Mouse (Mus musculus) intestine, postnatal 0 days (tissue): ENCODE data around the gene Psmb8. TPM values are rescaled to one million over a fixed set of nuclear protein-coding genes. Genes with fewer than 3 reads are reported as not detected.

ENCODE experiments used
- ATAC-seq: fragments of 200-750 bp; cut with Nextera tagmentation; 2 replicates; pipeline ENCODE4 v1.8.0; 2017; ENCODE audit warnings: mild to moderate bottlenecking, moderate TSS enrichment, moderate library complexity
- H3K27ac ChIP-seq: fragments of 300-500 bp; sonication (generic); 2 replicates; pipeline ENCODE4 v1.5.1; 2014; ENCODE audit warnings: mild to moderate bottlenecking, low read depth, low read length, moderate library complexity
- H3K27me3 ChIP-seq: fragments of 300-500 bp; sonication (generic); replicated peaks from 2 replicates; pipeline ENCODE4 v1.6.1; 2014; ENCODE audit warnings: low read length, mixed read lengths; ENCODE audit not compliant: control insufficient read depth, insufficient read depth
- H3K36me3 ChIP-seq: fragments of 300-500 bp; sonication (generic); 2 replicates; pipeline ENCODE4 v1.6.1; 2014; ENCODE audit warnings: mild to moderate bottlenecking, moderate library complexity; ENCODE audit not compliant: control insufficient read depth, insufficient read depth
- H3K4me1 ChIP-seq: fragments of 300-500 bp; sonication (generic); replicated peaks from 2 replicates; pipeline ENCODE4 v1.6.1; 2014; ENCODE audit warnings: antibody characterized with exemption, low read length, mixed read lengths; ENCODE audit not compliant: control insufficient read depth, insufficient read depth
- H3K4me2 ChIP-seq: fragments of 300-500 bp; sonication (generic); replicated peaks from 2 replicates; pipeline ENCODE4 v1.6.1; 2014; ENCODE audit warnings: low read depth, mild to moderate bottlenecking, moderate library complexity
- H3K4me3 ChIP-seq: fragments of 300-500 bp; sonication (generic); 2 replicates; pipeline ENCODE4 v1.5.1; 2014; ENCODE audit warnings: low read depth, low read length
- H3K9ac ChIP-seq: fragments of 300-500 bp; sonication (generic); 2 replicates; pipeline ENCODE4 v1.6.1; 2014; ENCODE audit warnings: mild to moderate bottlenecking, low read depth, low read length
- H3K9me3 ChIP-seq: fragments of 300-500 bp; sonication (generic); 2 replicates; pipeline ENCODE4 v1.6.1; 2016; ENCODE audit warnings: mixed run types; ENCODE audit not compliant: control insufficient read depth
- CTCF ChIP-seq: sonication (generic); IDR thresholded peaks from 2 replicates; pipeline ENCODE4 v1.5.1; 2016; ENCODE audit warnings: low read depth, mild to moderate bottlenecking, control low read depth, antibody characterized with exemption, moderate library complexity
- WGBS: fragments of 180-500 bp; shearing (Covaris S2); extraction: QIAGEN DNeasy Blood & Tissue Kit; methylation state at CpG from one replicate; pipeline ENCODE4 v1.1.7; 2014; 5-methylcytosine and 5-hydroxymethylcytosine counted together
- polyA plus RNA-seq: library from polyadenylated mRNA; unstranded; fragments of >200 nt; fragmentation: Nextera tagmentation; extraction: Ambion mirVana; gene quantifications from 2 replicates; pipeline ENCODE4 v1.2.1, GENCODE M21; 2015

Gene Psmb8
- polyA plus RNA-seq, 1 experiment from 2014 or later, result 82.4 TPM

GRCm38 (mm10) chr17:34248764-34249163, 51.2 kb downstream of the Psmb8 start:
- WGBS, result 42% methylated on average over 2 of the region's 2 CpGs
- H3K4me1 ChIP-seq, result no peaks in the 10 kb centered on the region
- H3K9me3 ChIP-seq, result no peaks in the 10 kb centered on the region
- H3K4me3 ChIP-seq, result no peak overlapping the region
- H3K27me3 ChIP-seq, result no peaks in the 10 kb centered on the region
- no peak overlapping the region for H3K27ac ChIP-seq
- H3K9ac ChIP-seq, result no peak overlapping the region
- H3K36me3 ChIP-seq, result no peaks in the 10 kb centered on the region
- H3K4me2 ChIP-seq, result no peak overlapping the region
- ATAC-seq, result no peak
- 0 out of 2 replicates have a peak, but pooled peaks have one; percentile 13 for TF ChIP-seq CTCF

DNA sequence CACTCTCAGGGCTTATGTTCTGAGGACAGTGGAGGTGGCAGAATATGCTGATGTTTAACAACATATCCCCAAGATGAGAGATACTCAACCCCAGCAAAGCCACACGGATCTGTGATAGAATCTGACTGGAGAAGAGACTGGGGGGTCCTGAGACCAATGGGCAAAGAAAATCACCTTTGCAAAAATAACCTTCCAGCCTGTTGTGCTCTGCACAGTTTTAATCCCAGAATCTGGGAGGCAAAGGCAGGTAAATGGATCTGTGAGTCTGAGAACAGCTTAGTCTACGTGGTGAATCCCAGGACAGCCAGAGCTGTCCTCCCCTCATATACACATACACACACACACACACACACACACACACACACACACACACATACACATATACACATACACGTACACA, 51.8 kb downstream of the Psmb8 start:
- H3K4me1 ChIP-seq, result no peaks in the 10 kb centered on the region
- H3K27me3 ChIP-seq, result no peaks in the 10 kb centered on the region
- no peak overlapping the region for H3K4me2 ChIP-seq
- 44% methylated on average over 3 of the region's 3 CpGs for WGBS
- H3K9ac ChIP-seq, result no peak overlapping the region
- H3K36me3 ChIP-seq, result no peaks in the 10 kb centered on the region
- no peak for TF ChIP-seq CTCF
- H3K27ac ChIP-seq, result no peak overlapping the region
- no peaks in the 10 kb centered on the region for H3K9me3 ChIP-seq
- no peak overlapping the region for H3K4me3 ChIP-seq
- no peak for ATAC-seq

GRCm38 (mm10) chr17:34249878-34250277, 52.4 kb downstream of the Psmb8 start:
- Histone ChIP-seq H3K9ac (no peak overlapping the region), H3K4me2 (no peak overlapping the region), H3K4me1 (no peaks in the 10 kb centered on the region), H3K36me3 (no peaks in the 10 kb centered on the region), H3K27me3 (no peaks in the 10 kb centered on the region), H3K4me3 (no peak overlapping the region), H3K27ac (no peak overlapping the region), H3K9me3 (no peaks in the 10 kb centered on the region)
- no peak for ATAC-seq
- 19% methylated on average over 4 of the region's 4 CpGs for WGBS
- TF ChIP-seq CTCF, result peak; percentile 84

Other genes with a start within 250 kb of the Psmb8 start
- 14.0 and 15.0 TPM in 2 replicates for gene B3galt4, start 246.2 kb upstream of the Psmb8 start, polyA plus RNA-seq
- gene Vps52, start 241.9 kb upstream of the Psmb8 start, polyA plus RNA-seq, result 23.5 and 25.5 TPM in 2 replicates
- 1,060 and 1,067 TPM in 2 replicates for gene Rps18, start 241.7 kb upstream of the Psmb8 start, polyA plus RNA-seq
- gene H2-K1, start 197.4 kb upstream of the Psmb8 start, polyA plus RNA-seq, result 896 and 933 TPM in 2 replicates
- 9.1 and 10.1 TPM in 2 replicates for gene Ring1, start 173.0 kb upstream of the Psmb8 start, polyA plus RNA-seq
- gene H2-Ke6, start 169.7 kb upstream of the Psmb8 start, polyA plus RNA-seq, result 59.8 and 67.1 TPM in 2 replicates
- gene Slc39a7, start 166.0 kb upstream of the Psmb8 start, polyA plus RNA-seq, result 99.1 and 99.5 TPM in 2 replicates
- 19.5 and 22.1 TPM in 2 replicates for gene Rxrb, start 165.9 kb upstream of the Psmb8 start, polyA plus RNA-seq
- 0.13 and 0.21 TPM in 2 replicates for gene Col11a2, start 158.3 kb upstream of the Psmb8 start, polyA plus RNA-seq
- gene H2-Oa, start 105.4 kb upstream of the Psmb8 start, polyA plus RNA-seq, result 0.25 and 0.90 TPM in 2 replicates
- gene H2-DMa, start 78.2 kb upstream of the Psmb8 start, polyA plus RNA-seq, result 15.2 and 16.7 TPM in 2 replicates
- 51.8 and 60.0 TPM in 2 replicates for gene Brd2, start 75.1 kb upstream of the Psmb8 start, polyA plus RNA-seq
- gene H2-DMb2, start 54.4 kb upstream of the Psmb8 start, polyA plus RNA-seq, result 0.97 and 0.98 TPM in 2 replicates
- 5.1 and 6.4 TPM in 2 replicates for gene H2-DMb1, start 44.6 kb upstream of the Psmb8 start, polyA plus RNA-seq
- gene Tap1, start 10.2 kb upstream of the Psmb8 start, polyA plus RNA-seq, result 14.1 and 15.0 TPM in 2 replicates
- 36.8 and 37.7 TPM in 2 replicates for gene Psmb9, start 10.0 kb upstream of the Psmb8 start, polyA plus RNA-seq
- gene Tap2, start 5.8 kb downstream of the Psmb8 start, polyA plus RNA-seq, result 11.2 and 13.0 TPM in 2 replicates
- gene H2-Ob, start 41.2 kb downstream of the Psmb8 start, polyA plus RNA-seq, result 0.17 and 0.30 TPM in 2 replicates
- 53.8 and 53.9 TPM in 2 replicates for gene H2-Ab1, start 60.0 kb downstream of the Psmb8 start, polyA plus RNA-seq
- gene H2-Aa, start 90.1 kb downstream of the Psmb8 start, polyA plus RNA-seq, result 35.8 and 41.2 TPM in 2 replicates
- 24.1 and 25.1 TPM in 2 replicates for gene H2-Eb1, start 108.1 kb downstream of the Psmb8 start, polyA plus RNA-seq
- gene H2-Eb2, start 127.9 kb downstream of the Psmb8 start, polyA plus RNA-seq, result not detected in 2 replicates
- gene Btnl2, start 157.1 kb downstream of the Psmb8 start, polyA plus RNA-seq, result 43.0 and 43.4 TPM in 2 replicates
- 114 and 119 TPM in 2 replicates for gene Btnl1, start 179.4 kb downstream of the Psmb8 start, polyA plus RNA-seq
- 1.6 and 1.7 TPM in 2 replicates for gene BC051142, start 201.1 kb downstream of the Psmb8 start, polyA plus RNA-seq